Mouse (Mus musculus): Measurements from ENCODE around the gene Acad11.

Gene Acad11

GRCm38 (mm10) chr9:104146683-104147082 is 83.5 kb downstream of the Acad11 start:
- DNase-seq (ENCODE audit: low read depth, low spot score): no peak

DNA sequence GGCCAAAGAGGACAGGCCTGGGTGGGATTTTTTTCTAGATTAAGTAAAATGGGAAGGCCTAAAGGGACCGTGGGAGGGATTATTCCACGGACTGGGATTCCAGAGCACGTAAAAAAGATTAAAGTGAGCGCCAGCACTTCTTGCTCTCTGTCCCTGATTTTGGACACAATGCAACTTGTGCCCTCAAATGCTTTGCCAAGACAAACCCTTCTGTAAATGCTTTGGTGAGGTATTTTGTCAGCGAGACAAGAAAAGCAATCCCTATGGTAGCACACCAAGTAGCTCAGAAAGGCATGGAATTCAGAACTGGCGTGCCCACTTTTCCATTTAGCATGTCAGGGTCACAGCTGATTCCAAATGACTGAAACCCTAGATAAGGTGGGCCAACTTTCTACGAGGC is 85.8 kb downstream of the Acad11 start:
- DNase-seq (ENCODE audit: low read depth, low spot score): no peak

DNA sequence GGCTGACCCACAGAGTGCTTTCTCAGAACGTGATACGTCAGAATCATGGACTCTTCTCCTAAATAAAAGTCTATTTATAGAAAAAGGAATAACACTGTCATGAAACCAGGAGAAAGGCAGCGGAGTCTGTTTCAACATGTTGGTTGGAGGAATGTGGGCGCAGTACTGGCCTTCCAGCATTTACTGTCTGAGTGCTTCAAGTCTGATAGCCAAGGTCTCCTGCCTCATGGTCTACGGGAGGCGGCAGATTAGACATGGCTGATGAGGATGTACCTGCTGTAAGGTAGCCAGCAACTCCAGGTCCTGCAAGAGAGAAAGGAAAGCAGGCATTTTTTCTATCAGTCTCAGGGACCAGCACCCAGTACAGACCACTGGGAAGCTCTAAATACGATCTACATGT is 88.9 kb downstream of the Acad11 start:
- no peak for DNase-seq (ENCODE audit: low read depth, low spot score)

DNA sequence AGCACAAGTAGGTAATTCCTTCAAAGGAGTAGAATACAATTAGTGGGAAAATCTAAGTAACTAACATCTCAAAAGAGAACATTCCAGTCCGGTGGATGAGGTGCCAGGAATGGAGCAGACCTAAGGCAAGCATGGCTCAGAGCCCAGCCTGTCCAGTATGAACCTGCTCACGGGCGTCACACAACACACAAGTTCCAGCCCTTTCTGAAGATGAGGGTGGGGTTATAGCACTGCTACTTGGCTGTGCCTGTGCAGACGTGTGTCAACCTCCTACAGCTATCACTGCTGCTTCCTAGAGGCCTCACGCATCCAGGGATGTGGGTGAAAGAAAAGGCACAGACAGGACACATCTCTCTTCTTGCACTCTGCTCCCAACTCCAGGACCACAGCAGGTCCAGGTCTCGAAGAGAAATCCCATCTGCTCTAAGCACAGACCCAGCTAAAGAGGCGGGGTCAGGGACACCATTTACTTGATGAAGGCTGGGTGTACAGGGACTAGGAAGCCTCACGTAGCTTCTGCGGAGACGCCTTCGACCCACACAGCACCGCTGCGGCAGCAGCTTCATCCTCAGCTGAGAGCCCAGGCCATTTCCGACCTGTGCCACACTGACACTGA is 92.0 kb downstream of the Acad11 start:
- no peak for DNase-seq (ENCODE audit: low read depth, low spot score)

DNA sequence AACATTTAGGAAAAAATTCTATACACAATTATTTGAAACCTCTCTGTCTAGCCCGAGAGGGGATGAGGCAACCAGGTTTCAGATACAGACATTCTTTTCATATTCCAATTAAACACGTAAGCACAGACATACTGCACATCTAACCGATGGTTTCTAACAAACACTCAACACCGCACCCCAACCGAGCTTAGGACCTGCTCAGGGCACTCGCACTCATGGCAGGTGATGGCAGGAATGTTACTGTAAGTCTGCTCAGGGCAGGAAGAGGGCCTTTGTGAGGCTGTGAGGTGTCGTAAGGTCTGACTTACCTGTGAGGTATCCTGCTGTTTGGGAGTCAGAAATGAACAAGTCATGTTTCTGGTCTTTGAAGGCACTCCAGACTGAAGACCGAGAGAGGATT is 93.3 kb downstream of the Acad11 start:
- no peak for DNase-seq (ENCODE audit: low read depth, low spot score)

- DNase-seq (ENCODE audit: low read depth, low spot score): no peak
These were observed 94.1 kb downstream of the Acad11 start for GRCm38 (mm10) chr9:104157291-104157690.

DNA sequence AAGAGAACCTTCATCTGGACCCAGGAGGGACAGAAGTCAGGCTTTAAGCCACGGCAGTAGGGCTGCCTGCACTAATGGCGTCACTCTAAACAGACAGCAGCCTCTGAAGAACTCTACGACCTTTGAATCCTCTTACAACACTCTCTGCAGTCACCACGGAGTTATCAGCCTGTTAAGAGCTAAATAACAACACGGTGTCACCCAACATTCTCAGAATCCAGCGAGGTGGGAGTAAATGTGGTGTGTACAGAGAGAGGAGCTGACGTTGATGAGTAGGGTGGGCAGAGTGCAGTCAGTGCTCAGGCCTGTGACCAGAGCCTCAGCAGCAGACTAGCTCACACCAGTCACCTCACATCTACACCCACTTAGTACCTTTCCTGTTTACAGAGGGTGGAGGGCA is 97.9 kb downstream of the Acad11 start:
- no peak for DNase-seq (ENCODE audit: low read depth, low spot score)

DNA sequence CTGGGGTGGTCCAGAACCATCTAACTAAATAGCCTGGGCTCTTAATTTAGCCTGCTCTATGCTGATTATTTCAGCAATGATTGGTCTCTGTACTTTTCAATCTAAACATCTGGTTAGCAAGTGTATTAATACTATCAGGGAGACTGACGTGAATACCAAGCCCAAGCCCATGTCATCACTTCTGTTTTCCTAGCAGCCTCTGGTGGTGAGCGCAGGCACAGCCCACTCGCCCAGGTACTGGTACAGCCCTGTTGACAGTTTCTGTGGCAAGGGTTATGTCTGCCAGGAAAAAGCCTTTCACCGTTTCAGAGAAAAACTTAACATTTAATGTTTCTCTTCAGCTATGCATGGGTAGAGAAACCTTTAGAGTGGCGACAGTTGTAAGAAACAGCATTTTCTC is 101.0 kb downstream of the Acad11 start:
- no peak for DNase-seq (ENCODE audit: low read depth, low spot score)

DNA sequence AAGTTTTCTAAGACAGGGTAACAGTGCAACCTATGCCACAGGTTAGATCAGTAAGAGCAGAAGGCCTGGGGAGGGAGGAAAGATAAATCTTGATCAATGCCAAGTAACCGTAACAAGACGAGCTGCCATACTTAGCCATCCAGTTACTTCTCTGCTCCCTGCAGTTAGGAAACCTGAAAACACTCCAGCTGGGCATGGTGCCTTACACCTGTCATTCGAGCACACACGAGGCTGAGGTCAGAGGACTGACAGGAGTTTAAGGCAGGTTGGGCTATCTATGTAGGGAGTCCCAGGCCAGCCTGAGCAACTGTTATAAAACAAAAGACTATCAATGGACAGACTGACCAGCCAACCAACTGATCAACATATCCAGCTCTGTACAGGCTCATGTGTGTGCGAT is 102.7 kb downstream of the Acad11 start:
- no peak for DNase-seq (ENCODE audit: low read depth, low spot score)

GRCm38 (mm10) chr9:104169986-104170385 is 106.8 kb downstream of the Acad11 start:
- DNase-seq (ENCODE audit: low read depth, low spot score): no peak

DNA sequence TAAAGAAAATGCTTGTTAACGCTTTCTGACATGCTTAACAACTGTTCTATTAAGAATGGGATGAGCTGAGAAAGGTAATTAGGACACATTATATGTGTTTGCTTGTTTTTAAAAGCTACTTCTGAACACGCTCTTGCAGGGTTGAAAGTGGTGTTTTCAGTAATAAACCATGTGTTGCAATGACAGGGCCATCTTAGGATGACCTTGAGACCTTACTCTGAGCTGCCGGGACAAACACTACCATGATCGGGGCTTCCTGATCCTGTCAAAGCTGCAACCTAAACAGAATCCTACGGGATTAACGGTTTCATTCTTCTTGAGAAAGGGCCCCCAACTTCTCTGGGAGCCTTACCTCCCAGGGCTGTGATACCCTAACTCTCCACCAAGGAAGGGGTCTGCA is 108.5 kb downstream of the Acad11 start:
- no peak for DNase-seq (ENCODE audit: low read depth, low spot score)

DNA sequence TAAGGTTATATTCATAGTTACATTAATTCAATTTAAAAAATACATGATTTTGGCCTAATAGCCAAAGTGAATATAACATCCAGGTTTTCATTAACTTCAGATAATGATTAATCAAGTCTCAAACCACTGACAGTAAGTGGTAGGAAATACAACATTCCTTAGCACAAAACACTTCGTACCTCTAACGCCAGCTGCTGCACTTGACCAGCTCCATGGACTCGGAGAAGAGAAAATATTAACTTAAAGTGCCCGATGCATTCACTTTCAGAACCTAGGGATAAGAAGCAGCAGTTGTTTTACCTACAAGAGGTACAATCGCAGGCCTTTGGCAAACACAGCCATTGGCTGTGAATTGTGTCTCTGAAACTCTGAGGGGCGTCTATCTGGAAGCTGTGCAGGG is 109.2 kb downstream of the Acad11 start:
- DNase-seq (ENCODE audit: low read depth, low spot score): no peak

Data from c-Kit-negative CD71-positive TER-119-positive erythroid progenitor cells, embryonic 14.5 days (primary cell).